Mouse (Mus musculus): ENCODE measurements around the gene Coa3. TPM values are rescaled to one million over a fixed set of nuclear protein-coding genes. Genes with fewer than 3 reads are reported as not detected.

Gene Coa3
- polyA plus RNA-seq, 1 experiment from 2014 or later: 201 TPM

DNA sequence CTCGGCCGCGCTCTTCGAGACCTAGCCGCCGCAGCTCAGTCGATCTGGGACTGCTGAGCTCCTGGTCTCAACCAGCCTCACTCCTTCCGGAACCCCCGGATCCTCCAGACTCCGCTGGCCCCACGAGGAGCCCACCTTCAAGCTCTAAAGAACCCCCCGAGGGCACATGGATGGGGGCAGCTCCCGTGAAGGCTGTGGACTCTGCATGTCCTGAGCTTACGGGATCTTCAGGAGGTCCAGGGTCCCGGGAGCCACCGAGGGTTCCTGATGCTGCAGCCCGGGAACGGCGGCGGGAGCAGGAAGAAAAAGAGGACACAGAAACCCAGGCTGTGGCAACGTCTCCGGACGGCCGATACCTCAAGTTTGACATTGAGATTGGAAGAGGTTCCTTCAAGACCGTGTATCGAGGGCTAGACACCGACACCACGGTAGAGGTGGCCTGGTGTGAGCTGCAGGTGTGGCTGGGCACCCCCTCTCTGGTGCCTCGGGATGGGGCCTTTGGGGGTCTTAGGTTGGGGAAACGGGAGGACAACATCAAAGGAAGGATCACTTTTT lies 18.0 kb downstream of the Coa3 start:
- Histone ChIP-seq H3K36me3 (peaks cover 7% of the 10 kb centered on the region; the same call in 1 of the 2 replicates), H3K4me3 (peak overlapping the region; percentile 45), H3K9me3 (no peaks in the 10 kb centered on the region), H3K4me2 (replicated peaks) (peak overlapping the region; percentile 95), H3K4me1 (peaks cover 58% of the 10 kb centered on the region), H3K27me3 (replicated peaks) (peaks cover 51% of the 10 kb centered on the region), H3K27ac (no peak overlapping the region), H3K9ac (peak overlapping the region; percentile 72)
- ATAC-seq (ENCODE audit: low FRiP score, low read depth): peak; percentile 35
- under 1% methylated on average over 30 of the region's 30 CpGs for WGBS

DNA sequence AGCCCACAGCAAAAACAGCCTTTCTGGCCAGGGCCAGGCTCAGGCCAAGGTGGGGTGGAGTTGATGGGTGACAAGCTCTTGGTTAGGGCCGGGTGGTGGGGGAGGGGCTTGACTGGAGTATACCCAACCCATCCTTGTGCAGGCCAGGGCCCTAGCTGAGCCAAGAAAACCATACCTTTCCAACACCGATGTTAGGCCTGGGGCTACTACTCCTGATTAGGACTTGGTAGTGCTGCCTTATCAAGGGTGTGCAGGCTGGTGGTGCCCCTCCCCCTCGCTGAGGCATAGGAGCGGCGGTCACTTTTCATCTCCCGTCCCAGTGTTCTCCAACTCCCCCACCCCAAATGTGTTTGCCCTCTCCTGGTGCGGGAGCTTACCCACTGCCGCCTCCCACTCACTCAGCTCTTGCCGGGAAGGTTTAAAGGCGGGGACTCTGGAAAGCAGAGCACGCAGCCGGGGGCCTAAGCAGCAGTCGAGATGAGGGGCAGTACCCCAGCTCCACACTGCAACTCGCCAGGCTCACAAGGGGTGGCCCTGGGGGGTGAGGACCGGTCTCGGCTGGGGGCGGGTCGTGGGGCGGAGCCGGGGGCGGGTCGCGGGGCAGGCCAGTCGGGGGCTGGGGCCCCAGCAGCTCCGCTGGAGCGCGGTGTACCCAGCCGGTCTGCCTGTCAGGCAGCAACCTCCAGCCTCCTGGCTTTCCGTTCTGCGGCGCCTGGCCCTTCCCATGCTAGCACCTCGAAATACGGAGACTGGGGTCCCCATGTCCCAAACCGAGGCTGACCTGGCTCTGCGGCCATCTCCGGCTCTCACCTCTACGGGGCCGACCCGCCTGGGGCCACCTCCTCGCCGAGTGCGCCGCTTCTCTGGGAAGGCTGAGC lies 18.7 kb downstream of the Coa3 start, which contains the start of gene Wnk4:
Gene Wnk4, plus strand, starts transcription at position 620 of the 878 bp plus-strand sequence.
- peaks cover 44% of the 10 kb centered on the region for H3K27me3 ChIP-seq (replicated peaks)
- no peaks in the 10 kb centered on the region for H3K9me3 ChIP-seq
- peak within 1 kb of the TSS; percentile 45 for H3K4me3 ChIP-seq
- H3K36me3 ChIP-seq: peaks cover 7% of the 10 kb centered on the region; the same call in 1 of the 2 replicates
- H3K9ac ChIP-seq: peak within 1 kb of the TSS; percentile 72
- H3K27ac ChIP-seq: no peak within 1 kb of the TSS
- H3K4me2 ChIP-seq (replicated peaks): peak within 1 kb of the TSS; percentile 95
- peaks cover 56% of the 10 kb centered on the region for H3K4me1 ChIP-seq
- peak; percentile 73 for ATAC-seq (ENCODE audit: low FRiP score, low read depth)
- under 1% methylated on average over 43 of the region's 43 CpGs for WGBS

DNA sequence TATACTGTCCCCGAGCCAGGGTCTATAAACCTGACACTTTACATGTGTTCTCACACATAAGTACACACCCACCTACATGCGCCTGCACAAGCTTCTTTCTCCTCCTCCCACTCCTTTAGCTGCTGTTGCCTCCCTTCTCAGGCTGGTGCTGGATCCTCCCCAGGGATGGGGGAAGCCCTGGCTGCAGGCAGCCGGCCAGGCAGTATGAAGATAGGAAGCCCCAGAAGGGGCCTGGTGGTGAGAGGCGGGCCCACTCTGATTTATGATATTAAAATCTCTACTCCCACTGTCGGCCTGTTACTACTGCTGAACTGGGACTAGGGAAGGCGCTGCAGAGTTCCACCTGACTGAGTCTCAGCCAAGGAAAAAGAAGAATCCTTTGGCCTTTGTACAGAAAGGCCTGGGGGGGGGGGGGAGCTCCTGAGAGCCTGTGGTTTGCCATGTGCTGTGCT lies 19.6 kb downstream of the Coa3 start:
- Histone ChIP-seq H3K27ac (no peak overlapping the region), H3K9ac (no peak overlapping the region; the same call in 1 of the 2 replicates), H3K36me3 (peaks cover 7% of the 10 kb centered on the region; the same call in 1 of the 2 replicates), H3K4me2 (replicated peaks) (peak overlapping the region; percentile 95), H3K9me3 (no peaks in the 10 kb centered on the region), H3K4me3 (no peak overlapping the region), H3K4me1 (peaks cover 54% of the 10 kb centered on the region), H3K27me3 (replicated peaks) (peaks cover 36% of the 10 kb centered on the region)
- ATAC-seq (ENCODE audit: low FRiP score, low read depth): no peak
- WGBS: 29% methylated on average over 6 of the region's 6 CpGs

DNA sequence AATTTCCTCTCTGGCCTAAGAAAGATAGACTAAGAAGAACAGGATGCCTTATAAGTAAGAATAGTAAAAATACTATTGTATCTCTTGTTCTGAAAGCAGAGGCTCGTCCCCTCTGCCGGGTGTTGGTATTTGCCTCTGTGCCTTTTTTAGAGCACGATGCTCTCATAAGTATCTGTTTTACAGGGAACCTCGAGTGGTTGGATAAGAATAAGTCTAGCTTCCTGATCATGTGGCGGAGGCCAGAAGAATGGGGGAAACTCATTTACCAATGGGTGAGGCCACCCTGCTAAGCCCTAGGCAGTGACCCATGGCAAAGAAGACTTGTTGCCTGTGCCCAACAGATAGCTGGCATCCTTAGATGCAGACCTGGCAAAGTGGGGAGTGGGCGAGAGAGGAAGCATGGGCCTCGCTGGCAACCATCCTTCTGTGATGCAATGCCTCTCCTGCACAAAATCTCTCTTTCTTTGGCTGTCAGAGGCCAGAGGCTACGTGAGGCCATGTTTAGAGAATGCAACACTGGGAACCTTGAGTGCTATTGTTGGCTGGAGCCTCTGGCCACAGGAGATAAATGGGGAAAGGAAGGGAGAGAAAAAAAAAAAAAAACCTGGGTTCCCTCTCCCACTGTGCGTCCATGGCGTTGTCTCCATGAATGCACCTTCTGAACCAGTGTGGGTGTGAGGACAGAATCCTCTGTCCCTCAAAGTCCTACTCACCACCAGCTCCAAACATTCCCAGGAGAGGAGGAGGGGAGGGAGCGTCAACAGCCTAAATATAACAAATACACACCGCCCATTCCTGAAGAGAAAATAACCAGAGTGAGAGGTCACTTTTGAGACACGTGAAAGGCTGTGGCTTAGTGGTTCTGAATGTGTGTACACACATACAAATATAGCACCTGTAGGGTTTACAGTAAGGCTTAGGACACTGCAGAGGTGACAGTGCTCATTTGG lies 22.8 kb downstream of the Coa3 start:
- H3K4me2 ChIP-seq (replicated peaks): no peak overlapping the region
- no peak overlapping the region for H3K27ac ChIP-seq
- no peaks in the 10 kb centered on the region for H3K9me3 ChIP-seq
- H3K4me3 ChIP-seq: no peak overlapping the region
- peaks cover 7% of the 10 kb centered on the region; the same call in 1 of the 2 replicates for H3K36me3 ChIP-seq
- no peak for ATAC-seq (ENCODE audit: low FRiP score, low read depth)
- peaks cover 4% of the 10 kb centered on the region; the same call in 1 of the 2 replicates for H3K27me3 ChIP-seq (replicated peaks)
- no peak overlapping the region for H3K9ac ChIP-seq
- WGBS: 90% methylated on average over 13 of the region's 13 CpGs
- H3K4me1 ChIP-seq: peaks cover 39% of the 10 kb centered on the region

DNA sequence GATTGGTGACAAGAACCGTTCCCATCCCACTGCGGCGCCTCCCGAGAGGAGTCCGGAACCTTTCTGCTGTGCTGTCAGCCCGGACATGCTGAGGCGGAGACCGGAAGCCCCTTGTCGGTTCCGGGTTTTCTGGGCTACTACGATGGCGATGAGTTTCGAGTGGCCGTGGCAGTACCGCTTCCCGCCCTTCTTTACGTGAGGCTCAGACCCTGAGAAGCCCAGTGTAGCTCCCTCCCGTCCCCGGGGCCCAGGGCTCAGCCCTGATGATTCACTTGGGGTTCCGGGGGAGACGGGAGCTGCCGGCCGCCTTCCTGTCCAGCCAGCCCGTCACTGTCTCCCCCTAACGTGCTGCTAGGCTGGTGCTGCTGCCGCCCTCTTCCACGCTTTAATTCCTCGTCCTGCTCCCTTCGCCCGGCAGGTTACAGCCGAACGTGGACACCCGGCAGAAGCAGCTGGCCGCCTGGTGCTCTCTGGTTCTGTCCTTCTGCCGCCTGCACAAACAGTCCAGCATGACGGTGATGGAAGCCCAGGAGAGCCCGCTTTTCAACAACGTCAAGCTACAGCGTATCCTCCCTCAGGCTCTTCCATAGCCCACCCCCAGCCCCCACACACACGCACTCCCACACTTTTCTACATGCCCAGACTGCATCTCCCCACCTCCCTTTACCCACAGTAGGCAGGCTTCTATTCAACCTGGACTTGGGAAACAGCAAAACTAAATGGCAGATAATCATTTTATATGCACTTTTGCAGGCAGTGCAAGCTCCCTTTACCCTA lies 25.1 kb downstream of the Coa3 start, which contains the start of gene Vps25:
Gene Vps25, plus strand, starts transcription at position 95 of the 777 bp plus-strand sequence.
- Histone ChIP-seq H3K4me3 (peak within 1 kb of the TSS; percentile 94), H3K27ac (peak within 1 kb of the TSS; percentile 84), H3K27me3 (replicated peaks) (no peaks in the 10 kb centered on the region), H3K9ac (peak within 1 kb of the TSS; percentile 87), H3K36me3 (peaks cover 6% of the 10 kb centered on the region; the same call in 1 of the 2 replicates), H3K9me3 (no peaks in the 10 kb centered on the region), H3K4me2 (replicated peaks) (peak within 1 kb of the TSS; percentile 94), H3K4me1 (peaks cover 16% of the 10 kb centered on the region)
- ATAC-seq (ENCODE audit: low FRiP score, low read depth): peak; percentile 70; the same call in 1 of the 2 replicates
- 0% methylated on average over 40 of the region's 40 CpGs for WGBS

DNA sequence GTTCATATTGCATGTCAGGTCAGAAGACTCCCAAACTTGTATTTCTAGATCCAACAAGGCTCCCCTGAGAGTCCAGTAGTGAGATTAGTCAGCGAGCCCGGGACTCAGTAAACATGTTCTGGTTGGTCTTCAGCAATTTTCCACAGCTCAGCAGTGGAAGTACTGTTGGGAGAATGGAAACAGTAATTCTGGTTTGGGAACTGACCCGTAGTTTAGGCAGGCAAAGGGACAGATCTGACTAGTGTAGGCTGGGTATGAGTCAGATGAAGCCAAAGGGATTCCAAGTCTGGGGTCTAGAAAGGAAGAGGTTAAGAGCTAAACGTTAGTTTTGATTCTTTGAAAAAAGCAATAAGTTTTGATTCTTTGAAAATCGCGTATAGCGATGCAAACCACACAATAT lies 26.0 kb downstream of the Coa3 start:
- Histone ChIP-seq H3K9me3 (no peaks in the 10 kb centered on the region), H3K27me3 (replicated peaks) (peaks cover 4% of the 10 kb centered on the region; the same call in 1 of the 2 replicates), H3K4me3 (peak overlapping the region; percentile 94), H3K27ac (no peak overlapping the region), H3K9ac (peak overlapping the region; percentile 87), H3K4me2 (replicated peaks) (peak overlapping the region; percentile 94), H3K36me3 (0 out of 2 replicates have a peak, but pooled peaks cover 3% of the 10 kb centered on the region), H3K4me1 (peaks cover 12% of the 10 kb centered on the region)
- WGBS: 16% methylated on average over 7 of the region's 7 CpGs
- no peak for ATAC-seq (ENCODE audit: low FRiP score, low read depth)

DNA sequence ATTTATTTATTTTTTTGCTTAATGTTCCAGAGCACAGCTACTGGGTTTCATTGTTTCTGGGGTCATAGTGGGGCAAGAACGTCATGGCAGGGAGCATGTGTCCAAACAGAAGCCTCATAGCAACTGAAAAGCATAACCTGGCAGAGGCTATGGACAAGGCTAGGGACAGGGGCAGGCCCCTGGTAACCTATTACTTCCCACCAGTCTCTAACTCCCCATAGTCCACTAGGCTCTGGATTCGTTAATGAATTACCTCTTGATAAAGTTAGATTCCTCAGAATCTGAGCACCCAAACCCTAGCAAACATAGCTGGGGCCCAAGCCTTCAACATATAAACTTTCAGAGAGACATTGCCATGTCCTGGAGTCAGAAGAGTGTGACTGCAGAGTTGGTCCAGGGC lies 27.9 kb downstream of the Coa3 start:
- H3K4me3 ChIP-seq: no peak overlapping the region
- WGBS: 78% methylated on average over 2 of the region's 2 CpGs
- H3K9me3 ChIP-seq: no peaks in the 10 kb centered on the region
- H3K4me2 ChIP-seq (replicated peaks): no peak overlapping the region
- H3K9ac ChIP-seq: no peak overlapping the region
- no peak for ATAC-seq (ENCODE audit: low FRiP score, low read depth)
- H3K27ac ChIP-seq: no peak overlapping the region
- peaks cover 17% of the 10 kb centered on the region for H3K27me3 ChIP-seq (replicated peaks)
- H3K36me3 ChIP-seq: no peaks in the 10 kb centered on the region; the same call in 1 of the 2 replicates
- peaks cover 20% of the 10 kb centered on the region for H3K4me1 ChIP-seq

DNA sequence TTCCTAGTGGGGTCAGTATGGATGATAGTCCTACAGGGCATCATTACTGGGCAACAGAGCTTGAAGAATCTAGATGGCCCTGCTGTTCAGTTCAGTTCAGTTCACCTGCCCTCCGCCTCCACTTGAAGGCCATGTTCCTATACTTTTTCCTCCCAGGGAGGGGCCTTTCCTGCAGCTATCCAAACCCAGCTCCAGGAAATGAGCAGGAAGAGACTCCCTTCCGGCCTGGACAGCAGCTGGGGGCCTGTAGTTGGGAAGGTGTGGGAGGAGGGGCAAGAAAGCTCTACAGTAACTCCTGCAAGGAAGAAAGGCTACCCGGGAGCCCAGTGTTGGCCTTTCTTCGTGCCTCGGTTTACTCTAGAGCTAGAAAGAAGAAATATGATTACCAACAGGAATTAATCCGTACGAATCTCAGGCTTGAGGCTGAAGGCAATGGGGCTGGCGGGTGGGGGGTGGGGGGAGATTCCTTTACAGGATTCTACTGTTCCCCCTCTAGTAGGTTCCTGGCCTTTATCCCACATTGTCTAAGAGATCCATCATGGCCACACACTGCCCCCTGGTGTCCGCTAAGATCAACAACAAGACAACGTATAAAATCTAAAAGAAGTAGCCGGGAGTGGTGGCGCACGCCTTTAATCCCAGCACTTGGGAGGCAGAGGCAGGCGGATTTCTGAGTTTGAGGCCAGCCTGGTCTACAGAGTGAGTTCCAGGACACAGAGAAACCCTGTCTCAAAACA lies 30.5 kb downstream of the Coa3 start:
- no peak for ATAC-seq (ENCODE audit: low FRiP score, low read depth)
- 39% methylated on average over 14 of the region's 14 CpGs for WGBS
- H3K4me2 ChIP-seq (replicated peaks): no peak overlapping the region
- H3K36me3 ChIP-seq: no peaks in the 10 kb centered on the region; the same call in 1 of the 2 replicates
- no peaks in the 10 kb centered on the region for H3K9me3 ChIP-seq
- H3K4me3 ChIP-seq: 0 out of 2 replicates have a peak overlapping the region, but pooled peaks have one; percentile 5
- peaks cover 32% of the 10 kb centered on the region for H3K27me3 ChIP-seq (replicated peaks)
- H3K4me1 ChIP-seq: peaks cover 19% of the 10 kb centered on the region
- H3K9ac ChIP-seq: no peak overlapping the region
- H3K27ac ChIP-seq: no peak overlapping the region

DNA sequence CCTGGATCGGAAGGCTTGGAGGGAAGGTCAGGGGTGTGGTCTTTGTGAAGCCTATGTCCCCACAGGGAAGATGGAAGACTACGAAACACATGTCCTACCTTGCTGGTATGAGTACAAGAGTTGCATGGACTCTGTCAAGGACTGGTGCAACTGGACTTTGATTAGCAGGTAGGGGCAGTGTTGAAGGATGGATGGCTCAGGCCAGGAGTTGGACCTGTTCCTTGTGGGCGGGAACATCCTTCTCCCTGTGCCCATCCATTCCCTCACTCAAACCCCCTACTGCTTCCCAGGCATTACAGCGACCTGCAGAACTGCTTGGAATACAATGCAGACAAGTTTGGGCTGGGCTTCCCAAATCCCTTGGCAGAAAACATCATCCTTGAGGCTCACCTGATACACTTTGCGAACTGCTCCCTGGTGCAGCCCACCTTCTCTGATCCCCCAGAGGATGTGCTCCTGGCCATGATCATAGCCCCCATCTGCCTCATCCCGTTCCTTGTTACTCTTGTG lies 31.3 kb downstream of the Coa3 start:
- 83% methylated on average over 6 of the region's 6 CpGs for WGBS
- H3K4me3 ChIP-seq: no peak overlapping the region
- H3K9me3 ChIP-seq: no peaks in the 10 kb centered on the region
- H3K4me1 ChIP-seq: peaks cover 15% of the 10 kb centered on the region
- H3K27me3 ChIP-seq (replicated peaks): peaks cover 32% of the 10 kb centered on the region
- no peak overlapping the region for H3K27ac ChIP-seq
- H3K4me2 ChIP-seq (replicated peaks): peak overlapping the region; percentile 98
- H3K9ac ChIP-seq: no peak overlapping the region
- no peak for ATAC-seq (ENCODE audit: low FRiP score, low read depth)
- no peaks in the 10 kb centered on the region; the same call in 1 of the 2 replicates for H3K36me3 ChIP-seq

DNA sequence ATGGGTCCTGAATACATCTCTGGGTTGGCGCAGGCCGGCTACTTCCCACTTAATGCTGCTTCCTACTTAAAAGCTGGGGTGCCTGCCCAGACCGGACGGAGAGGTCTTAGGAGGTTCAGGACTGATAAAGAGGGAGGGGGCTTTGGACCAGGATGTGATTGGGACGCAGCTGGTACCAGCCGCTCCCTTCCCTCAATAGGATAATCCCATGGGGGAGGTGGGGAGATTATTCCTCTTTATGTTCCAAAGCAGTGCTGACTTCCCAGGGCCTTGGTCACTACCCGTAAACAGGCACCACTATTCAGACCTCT lies 32.3 kb downstream of the Coa3 start:
- peak overlapping the region; percentile 72; the same call in 1 of the 2 replicates for H3K9ac ChIP-seq
- H3K4me1 ChIP-seq: peaks cover 15% of the 10 kb centered on the region
- H3K9me3 ChIP-seq: no peaks in the 10 kb centered on the region
- 6% methylated on average over 7 of the region's 7 CpGs for WGBS
- 0 out of 2 replicates have a peak, but pooled peaks have one; percentile 13 for ATAC-seq (ENCODE audit: low FRiP score, low read depth)
- H3K4me3 ChIP-seq: peak overlapping the region; percentile 61
- H3K27ac ChIP-seq: no peak overlapping the region
- peaks cover 32% of the 10 kb centered on the region for H3K27me3 ChIP-seq (replicated peaks)
- H3K4me2 ChIP-seq (replicated peaks): peak overlapping the region; percentile 98
- no peaks in the 10 kb centered on the region; the same call in 1 of the 2 replicates for H3K36me3 ChIP-seq
